Mouse (Mus musculus) heart, adult 8-10 months (tissue): ENCODE results near the gene Ldhal6b. TPM values are rescaled to one million over a fixed set of nuclear protein-coding genes. Genes with fewer than 3 reads are reported as not detected.

Experiments
- DNase-seq: peaks from one replicate; pipeline ENCODE4 v3.0.0; 2022; ENCODE audit warnings: low spot score
- total RNA-seq, 4 experiments: library from RNA; stranded (reverse); gene quantifications; 2 replicates each; pipeline ENCODE4 v1.2.4; 2022

The Ldhal6b gene
- total RNA-seq, 4 experiments from 2014 or later, result 0.19 to 0.41 (median 0.36) TPM

GRCm38 (mm10) chr17:5410336-5410735 lies 8.2 kb downstream of the Ldhal6b start:
- DNase-seq, result no peak

GRCm38 (mm10) chr17:5407030-5407429 lies 11.5 kb downstream of the Ldhal6b start:
- DNase-seq, result no peak

- DNase-seq, result no peak
Observed at GRCm38 (mm10) chr17:5406566-5406965, 12.0 kb downstream of the Ldhal6b start.

- no peak for DNase-seq
Observed at GRCm38 (mm10) chr17:5403885-5404284, 14.7 kb downstream of the Ldhal6b start.

GRCm38 (mm10) chr17:5402624-5403023 lies 15.9 kb downstream of the Ldhal6b start:
- DNase-seq, result peak; percentile 42

GRCm38 (mm10) chr17:5402069-5402468 lies 16.5 kb downstream of the Ldhal6b start:
- peak; percentile 19 for DNase-seq

- no peak for DNase-seq
Observed at GRCm38 (mm10) chr17:5401288-5401687, 17.3 kb downstream of the Ldhal6b start.

- DNase-seq, result no peak
Observed at GRCm38 (mm10) chr17:5400435-5401090, 18.0 kb downstream of the Ldhal6b start.

GRCm38 (mm10) chr17:5397148-5398007 lies 21.2 kb downstream of the Ldhal6b start:
- DNase-seq, result peak; percentile 78

GRCm38 (mm10) chr17:5396213-5396612 lies 22.4 kb downstream of the Ldhal6b start:
- no peak for DNase-seq

- DNase-seq, result no peak
Observed at GRCm38 (mm10) chr17:5395454-5396205, 22.9 kb downstream of the Ldhal6b start.

GRCm38 (mm10) chr17:5390682-5391081 lies 27.9 kb downstream of the Ldhal6b start:
- DNase-seq, result no peak

GRCm38 (mm10) chr17:5388351-5388750 lies 30.2 kb downstream of the Ldhal6b start:
- no peak for DNase-seq

GRCm38 (mm10) chr17:5386885-5387545 lies 31.6 kb downstream of the Ldhal6b start:
- DNase-seq, result no peak

- no peak for DNase-seq
Observed at GRCm38 (mm10) chr17:5385694-5386093, 32.9 kb downstream of the Ldhal6b start.

- no peak for DNase-seq
Observed at GRCm38 (mm10) chr17:5377930-5378310, 40.6 kb downstream of the Ldhal6b start.

- DNase-seq, result no peak
Observed at GRCm38 (mm10) chr17:5377151-5377929, 41.2 kb downstream of the Ldhal6b start.

GRCm38 (mm10) chr17:5372951-5373350 lies 45.6 kb downstream of the Ldhal6b start:
- DNase-seq, result no peak

- DNase-seq, result no peak
Observed at GRCm38 (mm10) chr17:5371521-5371920, 47.0 kb downstream of the Ldhal6b start.

GRCm38 (mm10) chr17:5371032-5371431 lies 47.5 kb downstream of the Ldhal6b start:
- DNase-seq, result no peak
